Mouse (Mus musculus) telencephalon, adult 2 months (tissue): ENCODE data around the gene Map4k4.

Source experiments
- DNase-seq: peaks from one replicate; pipeline ENCODE4 v3.0.0-alpha.2; 2011; ENCODE audit warnings: low read depth, low spot score

The Map4k4 gene

DNA sequence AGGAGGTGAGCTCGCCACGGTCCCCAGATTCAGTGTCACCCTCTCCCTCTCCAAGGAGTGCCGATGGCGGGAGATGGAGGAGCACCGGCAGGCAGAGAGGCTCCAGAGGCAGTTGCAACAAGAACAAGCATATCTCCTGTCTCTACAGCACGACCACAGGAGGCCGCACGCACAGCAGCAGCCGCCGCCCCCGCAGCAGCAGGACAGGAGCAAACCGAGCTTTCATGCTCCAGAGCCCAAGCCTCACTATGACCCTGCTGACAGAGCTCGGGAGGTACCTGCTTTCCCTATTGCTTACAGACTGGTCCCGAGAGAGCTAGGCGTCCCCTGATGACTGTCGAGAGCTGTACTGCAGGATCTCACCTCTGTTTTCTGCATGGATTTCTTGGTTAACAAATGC lies 99.8 kb downstream of the Map4k4 start:
- DNase-seq, result no peak

DNA sequence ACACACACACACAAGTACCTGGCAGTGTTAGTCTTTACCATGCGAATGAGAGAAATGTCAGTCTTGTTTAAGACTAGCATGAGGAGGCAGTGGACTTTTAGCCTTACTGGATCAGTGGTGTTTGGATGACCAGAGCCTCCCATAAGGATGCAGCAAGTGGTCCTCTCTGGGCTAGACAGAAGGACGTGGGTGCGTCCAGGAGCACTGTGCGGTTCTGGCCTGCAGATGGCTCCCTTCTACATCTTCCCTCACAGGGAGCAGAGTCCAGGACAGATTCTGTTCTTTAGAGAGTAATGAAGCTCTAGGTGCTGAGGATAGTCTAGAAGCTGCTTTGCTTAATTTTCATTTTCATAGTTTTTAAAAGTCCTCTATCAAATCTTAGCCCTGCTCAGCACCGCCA lies 100.2 kb downstream of the Map4k4 start:
- DNase-seq, result no peak

DNA sequence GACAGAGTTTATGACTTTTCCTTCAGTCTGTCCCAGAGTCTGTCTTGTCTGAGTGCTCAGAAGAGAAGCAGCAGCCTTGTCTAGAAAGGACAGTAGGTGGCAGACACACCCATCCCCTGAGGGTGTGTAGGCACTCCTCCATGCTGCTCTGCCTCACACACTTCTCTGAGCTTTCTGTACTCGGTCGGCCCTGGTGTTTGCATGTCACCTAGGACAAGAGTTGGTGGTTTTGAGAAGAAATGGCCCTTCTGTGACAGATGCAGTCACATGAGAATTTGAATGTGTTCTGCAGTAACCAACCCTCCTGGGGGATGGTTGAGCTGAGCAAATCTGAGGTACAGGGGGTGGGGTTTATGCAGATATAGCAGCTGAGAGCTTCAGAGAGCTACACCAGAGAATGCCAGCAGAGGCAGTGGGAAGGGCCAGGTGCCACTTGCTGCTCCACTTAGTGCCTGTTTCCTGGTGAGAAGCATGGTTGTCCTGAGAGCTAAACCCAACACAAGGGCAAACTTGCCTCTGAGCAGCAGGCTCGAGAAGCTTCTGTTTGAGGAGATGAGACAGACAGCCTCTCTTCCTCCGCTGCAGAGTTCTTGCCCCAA lies 101.5 kb downstream of the Map4k4 start:
- no peak for DNase-seq

DNA sequence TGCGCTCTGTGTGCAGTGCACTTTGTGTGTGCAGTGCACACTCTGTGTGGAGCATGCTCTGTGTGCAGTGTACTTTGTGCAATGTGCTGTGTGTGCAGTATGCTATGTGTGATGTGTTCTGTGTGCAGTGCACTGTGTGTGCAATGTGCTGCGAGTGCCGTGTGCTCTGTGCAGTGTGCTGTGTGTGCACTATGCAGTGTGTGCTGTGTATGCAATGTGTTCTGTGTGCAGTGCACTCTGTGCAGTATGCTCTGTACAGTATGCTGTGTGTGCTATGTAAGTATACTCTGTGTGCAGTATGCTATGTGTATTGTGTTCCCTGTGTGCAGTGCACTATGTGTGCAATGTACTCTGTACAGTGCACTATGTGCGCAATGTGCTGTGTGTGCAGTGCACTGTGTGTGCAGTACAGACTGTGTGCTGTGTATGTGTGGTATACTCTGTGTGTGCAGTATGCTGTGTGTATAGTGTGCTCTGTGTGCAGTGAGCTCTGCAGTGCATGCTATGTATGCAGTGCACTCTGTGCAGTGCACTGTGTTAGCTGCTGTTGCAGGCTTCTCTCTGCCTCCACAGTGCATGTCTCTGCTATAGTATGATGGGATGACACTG lies 105.4 kb downstream of the Map4k4 start:
- no peak for DNase-seq

DNA sequence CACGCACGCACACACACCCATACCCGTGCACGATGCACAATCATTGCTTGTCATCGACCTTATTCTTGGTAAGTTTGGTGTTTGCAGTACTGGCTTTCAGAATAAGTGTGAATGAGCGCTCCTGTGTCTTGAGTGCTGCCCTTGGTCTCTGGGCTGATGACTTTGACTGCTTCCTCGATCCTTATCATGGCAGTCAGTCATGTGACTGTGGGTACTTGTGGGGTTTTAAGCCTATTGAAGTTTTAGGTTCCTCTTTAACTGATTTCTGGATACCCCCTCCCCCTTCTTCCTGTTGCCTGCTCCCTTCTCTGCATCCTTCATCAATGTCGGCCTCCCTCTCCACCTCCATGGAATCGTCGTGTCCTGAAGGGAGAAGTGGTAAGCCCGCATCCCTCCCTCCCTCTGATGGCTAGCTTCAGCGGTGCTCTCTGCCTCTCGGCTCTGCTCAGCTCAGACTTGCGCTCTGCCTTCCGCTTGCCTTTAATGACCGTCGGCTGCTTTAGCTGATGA lies 107.3 kb downstream of the Map4k4 start:
- no peak for DNase-seq

DNA sequence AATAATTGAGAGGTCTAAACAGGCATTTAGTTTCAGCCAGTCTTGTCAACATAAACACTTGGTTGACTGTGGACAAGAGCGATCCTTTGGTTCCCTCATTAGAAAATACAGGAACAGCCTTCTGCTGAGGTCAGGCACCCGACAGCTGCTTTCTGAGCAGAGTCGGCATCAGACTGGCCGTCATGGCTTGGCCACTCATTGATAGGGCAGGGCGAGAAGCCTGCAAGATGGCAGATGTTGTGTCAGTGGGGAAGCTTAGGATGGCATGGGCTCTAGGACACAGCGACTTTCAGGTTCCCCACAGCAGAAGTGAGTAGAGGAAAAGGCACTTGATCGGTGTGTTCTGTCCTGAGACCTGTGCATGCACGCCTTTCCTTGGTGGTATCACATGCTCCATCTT lies 112.0 kb downstream of the Map4k4 start:
- DNase-seq, result no peak

DNA sequence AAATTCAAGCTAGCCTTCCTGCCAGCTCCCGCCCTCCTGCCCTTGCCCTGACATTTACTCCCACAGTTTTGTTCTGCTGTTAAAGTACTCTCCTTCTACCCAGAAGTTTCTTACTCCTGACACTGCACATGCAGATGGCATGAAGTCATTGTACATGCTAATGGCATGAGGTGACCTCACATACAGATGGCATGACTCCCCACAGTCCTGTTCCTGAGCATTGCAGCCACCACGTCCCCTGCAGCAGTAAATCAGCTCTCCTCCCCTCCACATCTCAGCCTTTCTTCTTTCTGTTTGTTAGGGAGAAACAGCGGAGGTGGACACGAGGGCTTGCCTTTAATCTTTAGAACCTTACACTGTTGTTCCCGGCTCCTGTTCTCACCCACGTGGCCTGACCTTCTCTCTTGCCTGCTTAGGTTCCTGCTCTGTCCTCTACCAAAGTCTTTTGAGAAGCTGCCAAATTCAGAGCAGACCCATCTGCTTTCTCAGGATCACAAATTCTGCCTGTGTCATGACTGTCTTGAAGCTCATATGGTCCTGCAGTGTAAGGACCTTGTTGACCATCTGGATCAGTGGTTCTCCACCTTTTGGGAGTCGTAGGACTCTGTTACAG lies 114.5 kb downstream of the Map4k4 start:
- DNase-seq, result no peak

DNA sequence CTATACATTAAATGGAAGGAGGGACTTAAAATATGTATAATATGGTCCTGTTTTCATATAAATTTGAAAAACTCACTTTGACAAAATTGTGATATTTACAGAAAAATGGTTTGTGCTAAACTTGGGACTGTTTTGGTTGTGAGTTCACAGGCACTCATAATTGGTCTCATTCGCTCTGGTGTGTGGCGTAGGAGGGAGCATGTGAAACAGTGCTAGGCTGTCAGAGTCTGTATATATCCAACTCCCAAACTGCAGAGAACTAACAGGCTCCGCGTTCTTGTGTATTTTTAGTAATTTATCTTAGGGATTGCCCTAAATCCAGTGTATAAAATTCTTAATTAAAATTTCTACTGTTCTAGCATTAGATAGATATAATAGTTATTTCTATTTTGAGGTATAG lies 120.9 kb downstream of the Map4k4 start:
- peak; percentile 72 for DNase-seq

DNA sequence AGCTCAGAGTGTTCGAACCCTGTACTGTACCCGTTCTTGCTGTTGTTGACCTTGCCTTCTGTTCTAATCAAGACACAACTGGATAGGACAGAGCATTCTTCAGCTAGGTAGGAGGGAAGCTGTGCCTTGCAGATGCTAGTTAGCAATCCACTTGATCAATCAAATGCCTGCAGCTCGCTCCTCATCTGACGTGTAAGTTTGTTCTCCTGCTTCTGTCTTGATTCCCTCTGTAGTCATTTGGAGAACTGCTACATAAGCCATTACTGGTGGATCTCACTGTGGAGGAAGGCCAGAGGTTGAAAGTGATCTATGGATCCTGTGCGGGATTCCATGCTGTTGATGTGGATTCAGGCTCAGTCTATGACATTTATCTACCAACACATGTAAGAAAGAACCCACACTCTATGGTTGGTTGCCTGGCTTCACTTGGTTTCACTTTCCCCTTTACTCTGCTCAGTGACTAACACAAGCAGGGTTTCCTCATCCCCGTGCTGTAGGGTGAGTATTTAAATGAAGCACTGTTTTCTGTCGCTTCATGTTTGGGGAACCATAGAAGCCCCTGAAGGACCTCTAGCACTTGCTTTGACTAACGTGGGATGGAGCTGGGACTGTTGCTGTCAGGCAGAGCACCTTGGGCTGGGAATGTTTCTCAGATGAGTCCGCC lies 121.9 kb downstream of the Map4k4 start:
- no peak for DNase-seq

DNA sequence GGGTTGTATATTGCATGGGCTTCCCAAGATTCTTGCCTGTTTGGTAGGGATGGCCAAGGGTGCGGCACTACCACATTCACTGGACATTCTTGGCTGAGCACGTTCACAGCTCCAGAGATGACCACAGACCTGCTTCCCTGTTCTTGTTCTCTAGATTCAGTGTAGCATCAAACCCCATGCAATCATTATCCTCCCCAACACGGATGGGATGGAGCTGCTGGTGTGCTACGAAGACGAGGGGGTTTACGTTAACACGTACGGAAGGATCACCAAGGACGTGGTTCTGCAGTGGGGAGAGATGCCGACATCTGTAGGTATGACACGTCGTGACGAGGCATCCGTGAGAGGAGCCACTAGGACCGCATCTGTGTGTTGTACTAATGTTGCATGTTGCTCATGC lies 122.5 kb downstream of the Map4k4 start:
- DNase-seq, result no peak

DNA sequence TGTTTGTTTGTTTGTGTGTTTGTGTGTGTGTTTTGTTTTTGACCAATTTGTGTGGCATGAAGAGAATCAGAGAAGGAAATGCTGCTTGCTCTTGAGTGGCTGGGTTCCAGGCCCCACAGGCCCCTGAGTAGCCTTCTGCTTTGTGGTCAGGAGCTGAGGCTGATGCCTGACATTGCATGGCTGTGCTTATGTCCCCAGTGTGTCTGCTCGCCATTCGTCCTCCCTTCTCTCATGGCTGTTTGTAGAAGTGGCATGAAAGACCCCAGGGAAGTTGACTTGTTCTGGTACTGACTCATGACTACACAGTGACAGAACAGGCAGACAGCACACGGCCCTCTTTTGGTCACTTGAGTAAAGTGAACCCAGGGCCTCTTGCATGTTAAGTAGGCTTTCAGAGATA lies 123.0 kb downstream of the Map4k4 start:
- no peak for DNase-seq

DNA sequence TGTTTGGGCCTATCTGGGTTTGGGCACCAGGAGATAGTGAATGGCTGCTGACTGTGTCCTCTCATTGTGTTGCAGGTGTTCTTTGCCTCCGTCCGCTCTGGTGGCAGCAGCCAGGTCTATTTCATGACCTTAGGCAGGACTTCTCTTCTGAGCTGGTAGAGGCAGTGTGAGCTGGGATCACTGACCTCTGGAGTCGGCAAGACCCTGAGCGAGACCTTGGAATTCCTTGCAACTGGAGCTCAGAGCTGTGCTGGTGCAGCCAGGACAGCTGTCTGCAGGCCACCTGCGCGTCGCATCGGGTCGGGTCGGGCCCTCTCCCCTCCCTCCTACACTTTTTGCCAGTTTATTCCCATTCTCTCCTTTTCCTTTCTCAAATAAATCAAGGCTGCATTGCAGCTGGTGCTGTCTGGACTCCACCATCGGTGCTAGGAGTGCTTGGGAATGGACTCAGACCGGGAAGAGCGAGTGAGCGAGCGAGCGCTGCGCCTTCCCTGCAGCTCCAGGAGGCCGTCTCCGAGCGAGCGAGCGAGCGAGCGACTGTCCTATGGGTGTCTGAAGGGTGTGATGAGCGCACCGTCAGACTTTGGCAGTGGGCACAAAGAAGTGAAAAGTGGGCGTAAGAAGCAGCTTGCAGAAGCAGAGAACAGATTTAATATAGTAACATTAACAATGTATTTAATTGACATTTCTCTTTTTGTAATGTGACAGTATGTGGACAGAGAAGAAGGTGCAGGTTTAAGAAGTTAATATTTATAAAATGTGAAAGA lies 124.0 kb downstream of the Map4k4 start:
- DNase-seq, result peak; percentile 55

DNA sequence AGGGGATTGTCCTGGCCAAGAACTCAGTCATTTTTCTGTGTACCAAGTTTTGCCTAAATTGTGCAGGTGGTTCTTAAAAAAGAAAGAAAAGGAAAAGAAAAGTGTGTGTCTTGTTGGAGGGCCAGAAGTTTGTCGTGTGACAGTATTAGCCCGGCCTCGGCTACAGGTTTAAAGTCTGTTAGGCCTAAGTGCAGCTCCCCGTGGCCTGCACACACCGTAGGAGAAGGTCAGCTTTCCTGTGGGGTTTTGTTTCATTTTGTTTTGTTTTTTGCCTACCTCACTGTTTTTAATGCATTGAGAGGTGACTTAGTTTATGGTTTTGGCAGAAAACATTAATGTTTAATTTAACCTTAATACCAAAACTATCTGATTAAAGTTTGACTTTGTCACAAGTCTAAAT lies 124.7 kb downstream of the Map4k4 start:
- no peak for DNase-seq

DNA sequence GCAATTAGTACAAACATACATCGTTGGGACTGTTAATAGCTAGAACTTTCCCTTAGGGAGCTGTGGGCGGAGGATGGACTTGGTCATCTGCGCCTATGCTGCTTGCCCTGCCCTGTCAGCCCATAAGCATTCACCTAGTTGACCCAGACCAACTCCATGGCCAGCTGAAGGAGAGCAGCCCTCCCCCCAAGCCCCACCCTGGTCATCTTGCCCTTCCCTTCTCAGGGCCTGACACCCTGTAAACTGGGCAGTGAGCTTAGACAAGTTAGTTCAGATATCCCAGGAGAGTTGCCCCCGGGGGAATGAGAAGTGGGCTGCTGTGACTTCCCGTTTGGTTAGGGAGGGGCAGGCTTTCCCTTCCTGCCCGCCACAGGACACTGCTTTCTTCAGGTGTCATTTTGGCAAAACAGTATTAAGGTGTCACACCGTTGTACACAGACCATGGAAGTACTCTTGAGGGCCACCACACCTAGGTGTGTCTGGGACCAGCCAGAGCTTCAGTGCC lies 126.5 kb downstream of the Map4k4 start:
- DNase-seq, result no peak

DNA sequence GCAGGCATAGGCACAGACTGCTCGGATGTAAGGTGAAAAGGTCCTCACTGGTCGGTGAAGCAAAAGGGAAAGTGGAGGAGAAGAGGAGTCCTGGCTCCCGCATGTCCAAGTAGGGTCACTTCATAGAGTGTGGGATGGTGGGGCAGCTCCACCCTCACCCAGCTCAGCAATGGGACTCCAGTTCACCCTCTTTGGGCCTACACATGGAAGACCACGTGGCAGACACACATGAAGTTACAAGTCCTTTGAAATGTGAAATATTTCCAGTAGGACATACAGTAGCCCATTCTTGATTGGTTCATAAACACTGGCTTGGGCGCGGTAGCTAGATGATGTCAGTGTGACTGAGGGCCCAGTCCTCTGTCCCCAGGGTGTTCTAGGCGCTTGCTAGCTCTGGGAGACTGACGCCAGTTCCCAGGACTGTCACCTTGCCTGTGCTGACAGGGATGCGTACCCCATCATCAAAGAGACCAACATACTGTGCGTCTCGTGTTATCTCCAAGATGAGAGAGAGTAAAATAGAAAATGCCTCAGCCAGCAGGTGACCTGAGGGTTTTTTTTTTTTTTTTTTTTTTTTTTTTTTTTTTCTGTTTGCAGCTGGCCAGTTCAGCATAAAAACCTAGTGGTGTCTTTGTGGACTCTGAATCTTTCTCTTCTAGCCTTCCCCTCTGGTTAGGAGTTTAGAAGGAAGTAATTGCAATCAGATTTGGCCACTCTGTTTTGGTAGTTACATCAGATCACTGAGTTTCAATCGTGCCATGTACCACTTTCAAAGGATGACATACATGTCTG lies 127.7 kb downstream of the Map4k4 start:
- no peak for DNase-seq

DNA sequence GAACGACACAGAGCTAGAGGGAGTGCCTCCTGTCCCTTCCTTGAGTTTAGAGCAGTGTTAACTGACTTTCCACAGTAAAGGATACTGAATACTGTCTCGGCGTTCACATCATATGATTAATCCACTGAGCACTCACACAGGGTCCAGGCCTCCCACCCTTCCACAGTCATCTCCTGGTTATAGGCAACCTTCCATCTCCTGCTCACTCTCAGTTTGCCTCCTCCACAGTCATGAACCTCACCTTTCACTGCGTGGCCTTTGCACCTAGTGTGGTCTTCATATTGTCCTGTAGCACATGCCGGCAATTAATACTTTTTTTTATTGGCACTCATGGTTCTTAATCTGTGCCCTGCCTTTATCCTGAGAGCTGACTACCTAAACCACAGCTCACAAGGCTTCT lies 128.9 kb downstream of the Map4k4 start:
- no peak for DNase-seq

DNA sequence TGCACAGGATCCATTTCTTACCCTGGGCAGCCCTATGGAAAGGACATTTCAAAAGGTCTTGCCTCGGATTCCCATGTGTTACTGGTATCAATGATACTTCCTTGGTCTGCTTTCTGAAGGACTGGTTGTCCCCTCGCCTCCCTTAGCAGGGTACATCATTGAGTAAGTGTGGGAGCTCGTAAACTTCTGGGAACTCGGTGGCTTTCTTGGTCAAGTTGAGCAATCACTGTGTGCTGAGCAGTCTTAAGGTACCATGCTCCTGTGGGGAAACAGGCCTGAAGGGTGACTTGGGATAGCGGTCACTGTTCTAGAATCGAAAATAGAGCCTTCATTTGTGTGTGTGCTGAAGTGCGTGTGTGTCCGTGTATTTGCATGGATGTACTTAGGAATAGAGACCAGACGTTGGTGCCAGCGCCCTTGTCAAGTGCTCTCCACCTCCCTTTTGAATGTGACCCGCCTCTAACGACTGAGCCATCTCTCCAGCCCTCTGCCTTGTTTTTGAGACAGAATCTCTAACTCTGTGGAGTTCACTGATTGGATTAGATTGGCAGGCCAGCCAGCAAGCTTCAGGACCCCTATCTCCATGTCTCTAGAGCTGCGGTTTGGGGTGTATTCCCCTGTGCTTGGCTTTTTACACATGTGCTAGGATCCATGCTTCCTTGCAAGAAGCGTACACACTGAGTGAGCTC lies 129.7 kb downstream of the Map4k4 start:
- DNase-seq, result no peak

DNA sequence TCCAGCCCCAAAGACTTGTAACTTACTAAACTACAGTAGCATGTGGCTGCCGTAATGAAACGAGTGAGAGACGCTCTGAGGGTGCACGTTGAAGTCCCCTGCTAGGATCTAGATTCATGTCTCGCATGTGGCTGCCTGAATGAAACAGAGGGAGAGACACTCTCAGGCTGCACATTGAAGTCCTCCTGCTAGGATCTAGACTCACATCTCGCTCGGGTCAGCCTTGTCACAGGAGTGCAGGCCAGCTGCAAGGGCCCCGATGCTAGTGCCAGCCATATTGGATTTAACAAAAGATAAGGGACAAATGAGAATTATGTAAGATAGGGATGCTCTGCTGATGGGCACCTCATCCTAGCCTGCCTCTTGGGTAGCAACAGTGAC lies 130.3 kb downstream of the Map4k4 start:
- no peak for DNase-seq

DNA sequence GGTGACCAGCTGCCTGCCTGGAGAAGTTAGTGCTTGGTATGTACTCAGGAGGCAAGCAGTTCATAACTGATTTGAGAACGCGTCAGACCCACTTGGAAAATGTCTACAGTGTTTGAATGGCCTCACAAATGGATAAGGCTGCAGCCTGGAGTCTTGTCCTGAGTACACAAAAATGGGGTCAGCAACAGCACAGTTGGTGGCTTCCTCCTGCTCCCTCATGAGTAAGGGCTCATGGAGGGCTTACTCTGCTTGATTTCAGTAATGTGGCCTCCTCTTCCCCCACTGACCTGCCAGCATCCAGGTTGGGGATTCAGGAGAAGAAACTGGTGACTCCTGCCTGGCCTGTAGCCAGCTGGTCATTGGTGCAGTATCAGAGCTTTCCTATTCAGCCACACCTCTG lies 130.9 kb downstream of the Map4k4 start:
- no peak for DNase-seq

DNA sequence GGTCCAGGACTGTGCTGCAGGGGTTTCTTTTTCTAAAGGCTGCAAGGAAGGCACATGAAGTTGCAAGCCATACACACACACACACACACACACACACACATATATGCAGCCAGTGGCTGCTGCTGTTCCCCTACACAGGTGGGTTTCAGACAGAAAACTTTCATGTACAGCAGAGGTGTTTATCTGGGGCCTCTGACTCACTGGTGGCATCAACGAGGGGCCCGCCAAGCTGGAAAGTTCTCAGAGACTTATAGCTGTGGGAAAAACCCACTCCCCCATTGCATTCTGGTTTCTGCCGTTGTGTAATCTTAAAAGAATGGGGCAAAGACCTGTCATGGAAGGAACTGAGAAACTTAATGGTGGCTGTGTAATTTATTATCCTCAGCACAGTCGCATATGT lies 132.6 kb downstream of the Map4k4 start:
- no peak for DNase-seq
